Mouse (Mus musculus) cerebellum, adult 11-12 months (tissue): ENCODE results near the gene Cstb.

Experiments used
- DNase-seq: peaks from one replicate; pipeline ENCODE4 v3.0.0; 2022

The Cstb gene

GRCm38 (mm10) chr10:78418791-78419190 lies 6.7 kb upstream of the Cstb start:
- DNase-seq = no peak

GRCm38 (mm10) chr10:78420929-78421328 lies 4.5 kb upstream of the Cstb start:
- DNase-seq = no peak

GRCm38 (mm10) chr10:78422614-78423013 lies 2.9 kb upstream of the Cstb start:
- DNase-seq = no peak

- DNase-seq = peak; percentile 43
These were observed 757 bp downstream of the Cstb start for GRCm38 (mm10) chr10:78426117-78426735.

GRCm38 (mm10) chr10:78428070-78428469 lies 2.6 kb downstream of the Cstb start:
- no peak for DNase-seq

GRCm38 (mm10) chr10:78429180-78429579 lies 3.7 kb downstream of the Cstb start:
- no peak for DNase-seq

- no peak for DNase-seq
These were observed 4.3 kb downstream of the Cstb start for GRCm38 (mm10) chr10:78429776-78430175.

- DNase-seq = no peak
These were observed 7.4 kb downstream of the Cstb start for GRCm38 (mm10) chr10:78432853-78433252.

- DNase-seq = peak; percentile 74
These were observed 12.6 kb downstream of the Cstb start for GRCm38 (mm10) chr10:78438094-78438493.

GRCm38 (mm10) chr10:78439550-78439949 lies 14.1 kb downstream of the Cstb start:
- DNase-seq = no peak

GRCm38 (mm10) chr10:78439990-78440389 lies 14.5 kb downstream of the Cstb start:
- no peak for DNase-seq

- no peak for DNase-seq
These were observed 15.3 kb downstream of the Cstb start for GRCm38 (mm10) chr10:78440812-78441211.

- DNase-seq = no peak
These were observed 16.1 kb downstream of the Cstb start for GRCm38 (mm10) chr10:78441606-78442005.

- DNase-seq = no peak
These were observed 16.8 kb downstream of the Cstb start for GRCm38 (mm10) chr10:78442292-78442691.

GRCm38 (mm10) chr10:78446195-78446594 lies 20.7 kb downstream of the Cstb start:
- no peak for DNase-seq

GRCm38 (mm10) chr10:78447396-78447795 lies 21.9 kb downstream of the Cstb start:
- no peak for DNase-seq

- DNase-seq = no peak
These were observed 25.3 kb downstream of the Cstb start for GRCm38 (mm10) chr10:78450761-78451160.

- DNase-seq = no peak
These were observed 27.2 kb downstream of the Cstb start for GRCm38 (mm10) chr10:78452641-78453040.

- no peak for DNase-seq
These were observed 31.2 kb downstream of the Cstb start for GRCm38 (mm10) chr10:78456696-78457095.

GRCm38 (mm10) chr10:78457495-78458347 lies 32.3 kb downstream of the Cstb start:
- no peak for DNase-seq

- DNase-seq = peak; percentile 42
These were observed 33.1 kb downstream of the Cstb start for GRCm38 (mm10) chr10:78458348-78459111.

- DNase-seq = no peak
These were observed 35.0 kb downstream of the Cstb start for GRCm38 (mm10) chr10:78460463-78460862.

- DNase-seq = peak; percentile 48
These were observed 36.3 kb downstream of the Cstb start for GRCm38 (mm10) chr10:78461767-78462166.
